Mouse (Mus musculus): Measurements from ENCODE around the gene Hacd2.

GRCm38 (mm10) chr16:35111143-35111620 lies 89.0 kb downstream of the Hacd2 start:
- TF ChIP-seq CTCF (IDR thresholded peaks at IDR 0.05; ENCODE audit: borderline replicate concordance, control insufficient read depth, extremely low read depth, insufficient read depth, low read length, poor library complexity): no peak
- no peak for TF ChIP-seq POLR2A (IDR thresholded peaks at IDR 0.05; ENCODE audit: control insufficient read depth, extremely low read depth, insufficient read depth, low read length, poor library complexity)

Measured in thymus, adult 2 months (tissue).